Mouse (Mus musculus) liver, adult 2 months (tissue): ENCODE measurements around the gene Ctu1. TPM values are rescaled to one million over a fixed set of nuclear protein-coding genes. Genes with fewer than 3 reads are reported as not detected.
"Not testable (repeated sequence)": the region's sequence is repeated elsewhere in the genome, so short reads cannot be mapped to it uniquely, and the experiment has no call there.

Experiments
- DNase-seq: peaks from one replicate; pipeline ENCODE4 v3.0.0-alpha.2; 2011; ENCODE audit warnings: low read depth, low spot score; ENCODE audit errors: extremely low read depth
- H3K27ac ChIP-seq: fragments of 200-500 bp; replicated peaks from 2 replicates; pipeline ENCODE4 v1.5.1; 2012; ENCODE audit warnings: low read depth, mild to moderate bottlenecking, control low read depth, inconsistent platforms, low read length; ENCODE audit not compliant: insufficient read depth
- H3K27me3 ChIP-seq: fragments of 200-500 bp; 2 replicates; pipeline ENCODE4 v1.6.1; 2012; ENCODE audit warnings: mild to moderate bottlenecking, moderate library complexity, low read length, inconsistent platforms; ENCODE audit not compliant: control insufficient read depth, insufficient read depth
- H3K36me3 ChIP-seq: fragments of 200-500 bp; 2 replicates; pipeline ENCODE4 v1.6.1; 2012; ENCODE audit warnings: low read length, inconsistent platforms; ENCODE audit not compliant: control insufficient read depth, insufficient read depth
- H3K4me1 ChIP-seq: fragments of 200-500 bp; 2 replicates; pipeline ENCODE4 v1.6.1; 2011; ENCODE audit warnings: low read length; ENCODE audit not compliant: control insufficient read depth, insufficient read depth
- H3K4me3 ChIP-seq: fragments of 200-500 bp; 2 replicates; pipeline ENCODE4 v1.5.1; 2011; ENCODE audit warnings: low read depth, mild to moderate bottlenecking, control low read depth, low read length, moderate library complexity; ENCODE audit not compliant: insufficient read depth
- H3K79me2 ChIP-seq: fragments of 200-500 bp; 2 replicates; pipeline ENCODE4 v1.6.1; 2012; ENCODE audit warnings: inconsistent platforms, mild to moderate bottlenecking, low read length, moderate library complexity; ENCODE audit not compliant: control insufficient read depth, insufficient read depth
- H3K9ac ChIP-seq: fragments of 200-500 bp; 2 replicates; pipeline ENCODE4 v1.6.1; 2012; ENCODE audit warnings: low read depth, mild to moderate bottlenecking, control low read depth, inconsistent platforms, low read length
- CTCF ChIP-seq: fragments of 200-500 bp; IDR thresholded peaks from 2 replicates; pipeline ENCODE4 v1.5.1; 2011; ENCODE audit warnings: low read depth, low read length, control low read depth
- POLR2A ChIP-seq: fragments of 200-500 bp; IDR thresholded peaks from 2 replicates; pipeline ENCODE4 v1.6.1; 2011; ENCODE audit warnings: low read length, control low read depth; ENCODE audit not compliant: insufficient read depth; ENCODE audit errors: extremely low read depth
- WGBS: fragments of 180-500 bp; shearing (Covaris S2); methylation state at CpG from one replicate; pipeline ENCODE4 v1.1.7; 2018; 5-methylcytosine and 5-hydroxymethylcytosine counted together
- polyA plus RNA-seq: library from polyadenylated mRNA; depleted of rRNA; stranded (reverse); fragments of >200 nt; gene quantifications from 2 replicates; pipeline ENCODE4 v1.2.3, GENCODE M21; 2012
- total RNA-seq: library from RNA; depleted of rRNA; stranded (reverse); fragments of >200 nt; gene quantifications from 2 replicates; pipeline ENCODE4 v1.2.3, GENCODE M21; 2014

The Ctu1 gene
- total and polyA plus RNA-seq, 2 experiments, result 2.4 to 5.8 TPM

GRCm38 (mm10) chr7:43680960-43681359, 9.1 kb downstream of the Ctu1 start:
- Histone ChIP-seq H3K4me1 (no peaks in the 10 kb centered on the region), H3K27ac (no peak overlapping the region), H3K9ac (no peak overlapping the region), H3K4me3 (no peak overlapping the region), H3K79me2 (no peaks in the 10 kb centered on the region), H3K27me3 (no peaks in the 10 kb centered on the region), H3K36me3 (peaks cover 2% of the 10 kb centered on the region; the same call in 1 of the 2 replicates)
- 30% methylated on average over 5 of the region's 5 CpGs for WGBS
- no peak for DNase-seq
- TF ChIP-seq CTCF (peak; percentile 85), POLR2A (no peak)

DNA sequence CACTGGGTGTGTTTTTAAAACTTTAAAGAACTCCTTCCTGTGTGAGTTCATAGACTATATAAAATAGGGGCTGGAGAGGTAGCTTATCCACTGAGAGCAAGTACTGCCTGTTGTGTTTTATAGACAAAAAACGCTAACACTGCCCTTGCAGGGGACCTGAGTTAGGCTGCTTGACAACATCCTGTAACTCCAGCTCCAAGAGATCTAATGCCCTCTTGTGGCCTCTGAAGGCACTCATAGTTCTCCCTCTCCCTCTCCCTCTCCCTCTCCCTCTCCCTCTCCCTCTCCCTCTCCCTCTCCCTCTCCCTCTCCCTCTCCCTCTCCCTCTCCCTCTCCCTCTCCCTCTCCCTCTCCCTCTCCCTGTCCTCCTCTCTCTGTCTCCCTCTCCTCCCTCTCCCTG, 10.7 kb downstream of the Ctu1 start:
- H3K27ac ChIP-seq, H3K36me3 ChIP-seq, H3K9ac ChIP-seq, H3K79me2 ChIP-seq, DNase-seq, H3K4me3 ChIP-seq, H3K4me1 ChIP-seq, H3K27me3 ChIP-seq: not testable (repeated sequence)
- WGBS, result 13% methylated on average over 1 of the region's 1 CpGs

DNA sequence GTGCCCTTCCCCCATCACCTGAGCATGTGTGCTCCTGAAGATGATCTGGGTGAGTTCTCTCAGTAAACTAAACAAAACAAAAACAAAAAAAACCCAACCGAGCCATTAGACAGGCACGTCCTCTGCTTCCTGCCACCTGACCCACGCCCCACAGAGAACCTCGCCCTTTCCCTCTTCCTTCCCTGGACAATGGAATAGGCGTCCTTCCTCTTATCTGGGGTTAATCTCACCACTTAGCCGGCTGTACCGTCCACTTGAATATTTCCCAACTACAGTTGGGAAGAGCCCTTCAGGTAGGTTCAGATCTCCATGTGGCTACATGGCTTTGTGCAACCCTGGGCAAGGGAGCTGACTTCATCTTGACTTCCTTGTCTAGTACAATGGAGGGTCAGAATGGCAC, 13.3 kb downstream of the Ctu1 start:
- no peak for TF ChIP-seq CTCF
- Histone ChIP-seq H3K27ac (no peak overlapping the region), H3K9ac (no peak overlapping the region), H3K4me1 (no peaks in the 10 kb centered on the region), H3K36me3 (no peaks in the 10 kb centered on the region), H3K4me3 (no peak overlapping the region), H3K27me3 (no peaks in the 10 kb centered on the region; the same call in 1 of the 2 replicates), H3K79me2 (no peaks in the 10 kb centered on the region)
- DNase-seq, result no peak
- WGBS, result 39% methylated on average over 7 of the region's 7 CpGs

GRCm38 (mm10) chr7:43690118-43690517, 18.3 kb downstream of the Ctu1 start, which contains the start of gene Klk14:
Klk14 (plus strand) TSS chr7:43690418.
- Histone ChIP-seq H3K9ac (no peak within 1 kb of the TSS), H3K36me3 (no peaks in the 10 kb centered on the region)
- TF ChIP-seq CTCF, result no peak
- TF ChIP-seq POLR2A, result no peak

GRCm38 (mm10) chr7:43710031-43710430, 38.2 kb downstream of the Ctu1 start:
- no peaks in the 10 kb centered on the region for H3K4me1 ChIP-seq
- H3K27ac ChIP-seq, result no peak overlapping the region
- peaks cover 2% of the 10 kb centered on the region; the same call in 1 of the 2 replicates for H3K27me3 ChIP-seq
- H3K9ac ChIP-seq, result no peak overlapping the region
- no peak for DNase-seq
- no peak overlapping the region for H3K4me3 ChIP-seq
- WGBS, result 82% methylated on average over 3 of the region's 3 CpGs
- TF ChIP-seq CTCF, result no peak
- no peak for TF ChIP-seq POLR2A
- H3K36me3 ChIP-seq, result no peaks in the 10 kb centered on the region
- no peaks in the 10 kb centered on the region for H3K79me2 ChIP-seq

More at GRCm38 (mm10) chr7:43690118-43690517, 18.3 kb downstream of the Ctu1 start, which contains the start of gene Klk14:
- no peaks in the 10 kb centered on the region for H3K79me2 ChIP-seq
- H3K27me3 ChIP-seq, result no peaks in the 10 kb centered on the region; the same call in 1 of the 2 replicates
- H3K4me3 ChIP-seq, result no peak within 1 kb of the TSS
- no peak for DNase-seq
- no peak within 1 kb of the TSS for H3K27ac ChIP-seq
- H3K4me1 ChIP-seq, result no peaks in the 10 kb centered on the region

DNA sequence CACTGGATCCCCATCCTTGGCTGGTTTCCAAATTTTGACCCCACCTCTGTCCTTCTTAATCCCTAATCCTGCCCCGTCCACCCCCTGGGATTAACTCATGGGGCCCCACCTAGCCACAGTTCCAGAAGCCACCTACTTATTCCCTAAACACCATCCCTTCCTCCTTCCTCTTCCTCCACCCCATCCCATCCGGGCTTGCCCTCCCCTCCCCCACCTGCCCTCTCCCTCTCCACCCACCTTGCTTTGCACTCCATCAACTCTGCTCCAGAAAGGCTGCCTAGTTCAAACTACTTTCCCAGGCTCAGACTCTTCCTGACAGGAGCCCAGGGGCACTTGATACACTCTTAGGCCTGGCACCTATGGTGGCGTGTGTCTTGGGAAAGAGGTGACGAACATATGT, 40.5 kb downstream of the Ctu1 start, which contains the start of gene Klk13:
Gene Klk13, plus strand, starts transcription at position 301 of the 400 bp plus-strand sequence.
- H3K79me2 ChIP-seq, result no peaks in the 10 kb centered on the region
- no peak within 1 kb of the TSS for H3K27ac ChIP-seq
- TF ChIP-seq POLR2A (no peak), CTCF (no peak)
- H3K9ac ChIP-seq, result no peak within 1 kb of the TSS
- no peak for DNase-seq
- peaks cover 2% of the 10 kb centered on the region; the same call in 1 of the 2 replicates for H3K27me3 ChIP-seq
- 60% methylated on average over 4 of the region's 4 CpGs for WGBS
- H3K4me3 ChIP-seq, result no peak within 1 kb of the TSS
- H3K36me3 ChIP-seq, result no peaks in the 10 kb centered on the region
- H3K4me1 ChIP-seq, result no peaks in the 10 kb centered on the region
